Mouse (Mus musculus) ES-Bruce4 (cell line): ENCODE data around the gene Cyb5r4.

Source experiments
- CTCF ChIP-seq: IDR thresholded peaks from one replicate; pipeline ENCODE4 v1.8.1; 2011; ENCODE audit warnings: low read depth, low read length
- POLR2A ChIP-seq: IDR thresholded peaks from one replicate; pipeline ENCODE4 v1.8.1; 2011; ENCODE audit warnings: low read length; ENCODE audit not compliant: insufficient read depth

DNA sequence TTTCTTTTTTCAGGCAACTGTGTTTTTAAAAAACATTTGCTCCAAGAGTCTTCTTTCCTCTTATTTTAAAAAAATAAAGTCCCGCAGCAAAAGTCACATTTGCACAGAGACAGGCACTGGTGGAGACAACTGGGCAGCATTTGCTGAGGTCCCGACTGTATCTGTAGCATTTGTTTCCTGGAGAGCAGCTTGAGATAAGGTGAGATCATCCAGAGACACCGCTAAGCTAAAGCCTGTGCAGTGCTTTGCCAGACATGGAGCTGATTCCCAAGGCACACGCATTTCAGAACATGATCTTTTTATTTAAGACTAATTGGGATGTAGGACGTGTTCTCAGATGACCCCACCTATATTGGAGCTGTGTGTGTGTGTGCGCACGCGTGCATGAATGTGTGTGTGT is 30.1 kb upstream of the Cyb5r4 start:
- TF ChIP-seq POLR2A (no peak), CTCF (no peak)
